26 mouse cellular contexts compared by ENCODE assay signal in genomic region chr3:135857134-135857533, GRCm38 (mm10). TPM values are rescaled to one million over a fixed set of nuclear protein-coding genes. Genes with fewer than 3 reads are reported as not detected.
DNase-seq lines count a peak whose midpoint lies in the region; ATAC-seq lines count a peak whose summit lies in the region.
"Had no signal": no experiment of that assay in that cellular context is flagged by ENCODE, and none has a peak within 500 bp of the region (broad histone marks: within the 10 kb centered on the region; RNA-seq: fewer than 3 reads in every experiment).

No protein-coding gene starts in this region.

- H3K4me2 ChIP-seq in hindbrain, embryonic 14.5 days (replicated peaks): no peak overlapping the region
- no peak overlapping the region for H3K4me2 ChIP-seq in hindbrain, embryonic 12.5 days (replicated peaks)
- no peak overlapping the region for H3K4me2 ChIP-seq in midbrain, embryonic 11.5 days
- H3K4me2 ChIP-seq in midbrain, embryonic 13.5 days (replicated peaks): no peak overlapping the region
- H3K4me2 ChIP-seq in embryonic facial prominence, embryonic 15.5 days (replicated peaks): no peak overlapping the region
- H3K4me2 ChIP-seq: embryonic facial prominence, embryonic 12.5 days; forebrain, embryonic 13.5 days; heart, embryonic 13.5 days; liver, embryonic 11.5 days; neural tube, embryonic 13.5 days; stomach, embryonic 15.5 days had no signal

- H3K27me3 ChIP-seq in hindbrain, embryonic 14.5 days (ENCODE audit: control insufficient read depth, insufficient read depth, low read length): no peaks in the 10 kb centered on the region
- H3K27me3 ChIP-seq in hindbrain, embryonic 12.5 days: no peaks in the 10 kb centered on the region
- H3K27me3 ChIP-seq in midbrain, embryonic 11.5 days (ENCODE audit: control insufficient read depth, insufficient read depth, low read length): no peaks in the 10 kb centered on the region
- H3K27me3 ChIP-seq in midbrain, embryonic 13.5 days: no peaks in the 10 kb centered on the region
- H3K27me3 ChIP-seq in embryonic facial prominence, embryonic 15.5 days: no peaks in the 10 kb centered on the region
- H3K27me3 ChIP-seq: CH12.LX; embryonic facial prominence, embryonic 12.5 days; forebrain, embryonic 13.5 days; heart, embryonic 13.5 days; neural tube, embryonic 13.5 days; stomach, embryonic 15.5 days had no signal

- 0 out of 2 replicates have a peak overlapping the region, but pooled peaks have one; percentile 20 for H3K27ac ChIP-seq in hindbrain, embryonic 14.5 days
- H3K27ac ChIP-seq in hindbrain, embryonic 12.5 days: no peak overlapping the region
- H3K27ac ChIP-seq in midbrain, embryonic 11.5 days (ENCODE audit: low read depth, low read length): no peak overlapping the region; the same call in 1 of the 2 replicates
- no peak overlapping the region for H3K27ac ChIP-seq in midbrain, embryonic 13.5 days
- no peak overlapping the region for H3K27ac ChIP-seq in embryonic facial prominence, embryonic 15.5 days (replicated peaks)
- H3K27ac ChIP-seq: embryonic facial prominence, embryonic 12.5 days; forebrain, embryonic 13.5 days; heart, adult 2 months; heart, embryonic 13.5 days; neural tube, embryonic 13.5 days; stomach, embryonic 15.5 days had no signal

- no peak overlapping the region for H3K9ac ChIP-seq in hindbrain, embryonic 14.5 days
- H3K9ac ChIP-seq in hindbrain, embryonic 12.5 days: no peak overlapping the region
- H3K9ac ChIP-seq in midbrain, embryonic 11.5 days (ENCODE audit: low read length): no peak overlapping the region
- no peak overlapping the region for H3K9ac ChIP-seq in midbrain, embryonic 13.5 days (replicated peaks)
- H3K9ac ChIP-seq in embryonic facial prominence, embryonic 15.5 days: no peak overlapping the region
- H3K9ac ChIP-seq: embryonic facial prominence, embryonic 12.5 days; forebrain, embryonic 13.5 days; heart, embryonic 13.5 days; liver, postnatal 0 days; neural tube, embryonic 13.5 days; stomach, embryonic 15.5 days had no signal

- no peaks in the 10 kb centered on the region for H3K36me3 ChIP-seq in hindbrain, embryonic 14.5 days (replicated peaks; ENCODE audit: control insufficient read depth, insufficient read depth)
- no peaks in the 10 kb centered on the region for H3K36me3 ChIP-seq in hindbrain, embryonic 12.5 days
- H3K36me3 ChIP-seq in midbrain, embryonic 11.5 days (ENCODE audit: control insufficient read depth, insufficient read depth, low read length): no peaks in the 10 kb centered on the region
- no peaks in the 10 kb centered on the region for H3K36me3 ChIP-seq in midbrain, embryonic 13.5 days
- no peaks in the 10 kb centered on the region for H3K36me3 ChIP-seq in embryonic facial prominence, embryonic 15.5 days
- H3K36me3 ChIP-seq: embryonic facial prominence, embryonic 12.5 days; neural tube, embryonic 13.5 days; stomach, embryonic 15.5 days had no signal

- peaks cover 6% of the 10 kb centered on the region; the same call in 1 of the 2 replicates for H3K4me1 ChIP-seq in hindbrain, embryonic 14.5 days (replicated peaks; ENCODE audit: control insufficient read depth, insufficient read depth, low read length)
- H3K4me1 ChIP-seq in hindbrain, embryonic 12.5 days: no peaks in the 10 kb centered on the region
- peaks cover 6% of the 10 kb centered on the region; the same call in 1 of the 2 replicates for H3K4me1 ChIP-seq in midbrain, embryonic 11.5 days (ENCODE audit: control insufficient read depth, insufficient read depth, low read length)
- peaks cover 17% of the 10 kb centered on the region for H3K4me1 ChIP-seq in midbrain, embryonic 13.5 days (replicated peaks)
- no peaks in the 10 kb centered on the region for H3K4me1 ChIP-seq in embryonic facial prominence, embryonic 15.5 days
- H3K4me1 ChIP-seq: forebrain, embryonic 13.5 days; stomach, embryonic 15.5 days had no signal

- no peak overlapping the region for H3K4me3 ChIP-seq in hindbrain, embryonic 14.5 days (replicated peaks; ENCODE audit: low read length)
- H3K4me3 ChIP-seq in hindbrain, embryonic 12.5 days: no peak overlapping the region
- H3K4me3 ChIP-seq in midbrain, embryonic 11.5 days (ENCODE audit: low read depth, low read length): no peak overlapping the region
- H3K4me3 ChIP-seq in midbrain, embryonic 13.5 days (replicated peaks): no peak overlapping the region
- H3K4me3 ChIP-seq in embryonic facial prominence, embryonic 15.5 days (replicated peaks): no peak overlapping the region
- H3K4me3 ChIP-seq: embryonic facial prominence, embryonic 12.5 days; forebrain, embryonic 13.5 days; heart, adult 2 months; heart, embryonic 13.5 days; neural tube, embryonic 13.5 days; stomach, embryonic 15.5 days had no signal

- no peak for DNase-seq in hindbrain, embryonic 14.5 days (ENCODE audit: low spot score)
- DNase-seq in midbrain, embryonic 11.5 days (ENCODE audit: low spot score, missing footprints): peak; percentile 85
- DNase-seq in embryo, embryonic 10.5 days (ENCODE audit: low spot score): peak; percentile 29
- DNase-seq in thymus, postnatal 0 days (ENCODE audit: low spot score): no peak
- DNase-seq: adrenal gland, adult 8-10 months; B cell, adult 2 months; cerebellum, adult 2 months; cerebellum, postnatal 25 days; gastrocnemius, postnatal 36 days; heart, adult 2 months; heart, postnatal 14 days; kidney, adult 11 months; kidney, postnatal 14 days; liver, postnatal 0 days; lung, postnatal 14 days had no signal

- no peaks in the 10 kb centered on the region for H3K9me3 ChIP-seq in hindbrain, embryonic 14.5 days (ENCODE audit: control insufficient read depth, low read length)
- no peaks in the 10 kb centered on the region for H3K9me3 ChIP-seq in hindbrain, embryonic 12.5 days (replicated peaks)
- H3K9me3 ChIP-seq in midbrain, embryonic 11.5 days (ENCODE audit: control insufficient read depth, low read length): no peaks in the 10 kb centered on the region
- no peaks in the 10 kb centered on the region for H3K9me3 ChIP-seq in midbrain, embryonic 13.5 days
- no peaks in the 10 kb centered on the region for H3K9me3 ChIP-seq in embryonic facial prominence, embryonic 15.5 days (replicated peaks)
- H3K9me3 ChIP-seq: embryonic facial prominence, embryonic 12.5 days; G1E; heart, embryonic 13.5 days; neural tube, embryonic 13.5 days; stomach, embryonic 15.5 days had no signal

- 42% methylated on average over 5 of the region's 5 CpGs for WGBS in hindbrain, embryonic 14.5 days
- 53% methylated on average over 5 of the region's 5 CpGs for WGBS in hindbrain, embryonic 12.5 days
- 33% methylated on average over 5 of the region's 5 CpGs for WGBS in midbrain, embryonic 11.5 days
- WGBS in midbrain, embryonic 13.5 days: 24% methylated on average over 5 of the region's 5 CpGs
- 16% methylated on average over 5 of the region's 5 CpGs for WGBS in embryonic facial prominence, embryonic 15.5 days

- no peak for ATAC-seq in hindbrain, embryonic 14.5 days (ENCODE audit: low FRiP score)
- no peak for ATAC-seq in hindbrain, embryonic 12.5 days (ENCODE audit: low FRiP score)
- peak; percentile 25 for ATAC-seq in midbrain, embryonic 11.5 days (ENCODE audit: low FRiP score)
- no peak for ATAC-seq in midbrain, embryonic 13.5 days
- peak; percentile 51; the same call in 1 of the 2 replicates for ATAC-seq in embryonic facial prominence, embryonic 15.5 days (ENCODE audit: insufficient number of reproducible peaks, low FRiP score, low TSS enrichment, low read depth)
- ATAC-seq: forebrain, embryonic 13.5 days; liver, postnatal 0 days had no signal

RNA-seq across cellular contexts. Expression of gene Slc39a8, which starts 32.1 kb away (rescaled TPM):
- polyA plus RNA-seq in hindbrain, embryonic 14.5 days (2014; fragmentation: Nextera tagmentation; extraction: Ambion mirVana): 14.9 and 15.7 TPM in 2 replicates
- polyA plus RNA-seq in hindbrain, embryonic 12.5 days (2016; fragmentation: Nextera tagmentation; extraction: Ambion mirVana): 16.3 and 16.9 TPM in 2 replicates
- polyA plus RNA-seq in midbrain, embryonic 11.5 days (2014; fragmentation: Nextera tagmentation; extraction: Ambion mirVana): 21.7 and 24.8 TPM in 2 replicates
- polyA plus RNA-seq in midbrain, embryonic 13.5 days (2015; fragmentation: Nextera tagmentation; extraction: Ambion mirVana): 7.6 and 8.3 TPM in 2 replicates
- polyA plus RNA-seq in embryonic facial prominence, embryonic 15.5 days (2015; fragmentation: Nextera tagmentation; extraction: Ambion mirVana): 14.3 and 15.2 TPM in 2 replicates
- 5.6 and 7.3 TPM in 2 replicates for polyA plus RNA-seq in thymus, postnatal 0 days (2015; fragmentation: Nextera tagmentation; extraction: Ambion mirVana)

Comparison
In these comparisons a context has a peak if more than half of its experiments do, and no peak if none do; other contexts are left out.
1. ATAC-seq: peak in midbrain, embryonic 11.5 days (single experiment) and embryonic facial prominence, embryonic 15.5 days (single experiment); none in hindbrain, embryonic 14.5 days (single experiment), hindbrain, embryonic 12.5 days (single experiment) and midbrain, embryonic 13.5 days (single experiment).
2. DNase-seq: peak in midbrain, embryonic 11.5 days (single experiment) and embryo, embryonic 10.5 days (single experiment); none in hindbrain, embryonic 14.5 days (single experiment) and thymus, postnatal 0 days (single experiment).